Mouse (Mus musculus) MEL (cell line): Measurements from ENCODE around the gene Tcf19.

Source experiments
- CTCF ChIP-seq, 3 experiments: IDR thresholded peaks in 2 of 3; conservative IDR thresholded peaks in 1 of 3; 2 replicates each; pipeline ENCODE4 v1.5.1; 2011 to 2012; ENCODE audit warnings: low read length in 3 of 3, low read depth in 2 of 3, mild to moderate bottlenecking in 2 of 3, improper control_type of control experiment in 1 of 3, inconsistent platforms in 1 of 3, mixed read lengths in 1 of 3, moderate library complexity in 1 of 3; ENCODE audit not compliant: control insufficient read depth in 1 of 3, insufficient read depth in 1 of 3, poor library complexity in 1 of 3, severe bottlenecking in 1 of 3
- E2F4 ChIP-seq: IDR thresholded peaks from 2 replicates; pipeline ENCODE4 v1.6.1; 2011; ENCODE audit warnings: low read depth, low read length, improper control_type of control experiment, borderline replicate concordance
- EP300 ChIP-seq, 2 experiments: IDR thresholded peaks; 2 replicates each; pipeline ENCODE4 v1.6.1; 2011; ENCODE audit warnings: improper control_type of control experiment in 2 of 2, low read length in 2 of 2, low read depth in 1 of 2, mild to moderate bottlenecking in 1 of 2
- KAT2A ChIP-seq: conservative IDR thresholded peaks from 2 replicates; pipeline ENCODE4 v1.6.1; 2012; ENCODE audit warnings: low read depth, low read length, improper control_type of control experiment, inconsistent platforms
- MAX ChIP-seq: IDR thresholded peaks from 2 replicates; pipeline ENCODE4 v1.6.1; 2011; ENCODE audit warnings: low read length, improper control_type of control experiment
- MXI1 ChIP-seq: IDR thresholded peaks from 2 replicates; pipeline ENCODE4 v1.6.1; 2011; ENCODE audit warnings: mild to moderate bottlenecking, low read depth, low read length, improper control_type of control experiment
- POLR2A ChIP-seq, 2 experiments: IDR thresholded peaks; 2 replicates each; pipeline ENCODE4 v1.6.1; 2011 to 2012; ENCODE audit warnings: low read length in 2 of 2, mild to moderate bottlenecking in 2 of 2, control low read depth in 1 of 2, improper control_type of control experiment in 1 of 2, low read depth in 1 of 2, moderate library complexity in 1 of 2; ENCODE audit not compliant: control insufficient read depth in 1 of 2, insufficient read depth in 1 of 2, poor library complexity in 1 of 2
- POLR2AphosphoS5 ChIP-seq: IDR thresholded peaks from 2 replicates; pipeline ENCODE4 v1.6.1; 2012; ENCODE audit warnings: low read depth, borderline replicate concordance, mild to moderate bottlenecking, inconsistent platforms, low read length, moderate library complexity, mixed read lengths
- SMC3 ChIP-seq: IDR thresholded peaks from 2 replicates; pipeline ENCODE4 v1.6.1; 2011; ENCODE audit warnings: low read depth, low read length, improper control_type of control experiment
- ZC3H11A ChIP-seq: IDR thresholded peaks from 2 replicates; pipeline ENCODE4 v1.6.1; 2012; ENCODE audit warnings: low read depth, mild to moderate bottlenecking, inconsistent platforms, low read length, improper control_type of control experiment
- ZMIZ1 ChIP-seq: IDR thresholded peaks from 2 replicates; pipeline ENCODE4 v1.6.1; 2012; ENCODE audit warnings: low read depth, mild to moderate bottlenecking, inconsistent platforms, low read length, improper control_type of control experiment, moderate library complexity
- ZNF384 ChIP-seq: IDR thresholded peaks from 2 replicates; pipeline ENCODE4 v1.6.1; 2012; ENCODE audit warnings: low read depth, mild to moderate bottlenecking, inconsistent platforms, low read length, improper control_type of control experiment

- TF ChIP-seq ZMIZ1: no peak
- TF ChIP-seq POLR2A (IDR thresholded peaks at IDR 0.05; ENCODE audit: control insufficient read depth in 1 of 2, insufficient read depth in 1 of 2, low read depth in 1 of 2, low read length in 2 of 2, poor library complexity in 1 of 2): no peak
- TF ChIP-seq MAX: no peak
- no peak for TF ChIP-seq CTCF (IDR thresholded peaks at IDR 0.05 in 2 of 3, conservative IDR thresholded peaks at IDR 0.05 in 1 of 3; ENCODE audit: control insufficient read depth in 1 of 3, insufficient read depth in 1 of 3, low read depth in 2 of 3, low read length in 3 of 3, poor library complexity in 1 of 3, severe bottlenecking in 1 of 3)
- TF ChIP-seq ZNF384: no peak
- no peak for TF ChIP-seq SMC3
- TF ChIP-seq EP300 (IDR thresholded peaks at IDR 0.05; ENCODE audit: low read depth in 1 of 2, low read length in 2 of 2): no peak
- no peak for TF ChIP-seq E2F4
- no peak for TF ChIP-seq POLR2AphosphoS5
- no peak for TF ChIP-seq MXI1
- no peak for TF ChIP-seq ZC3H11A
- TF ChIP-seq KAT2A: no peak
Measured at GRCm38 (mm10) chr17:35488041-35488440, 28.6 kb downstream of the Tcf19 start.
